Mouse (Mus musculus) ES-E14 (cell line): ENCODE results near the gene Tenm2. TPM values are rescaled to one million over a fixed set of nuclear protein-coding genes. Genes with fewer than 3 reads are reported as not detected.

Experiments
- DNase-seq: peaks from one replicate; pipeline ENCODE4 v3.0.0-alpha.2; 2013; ENCODE audit warnings: low read depth, low spot score
- H3K27ac ChIP-seq: 2 replicates; pipeline ENCODE4 v1.5.1; 2012; ENCODE audit warnings: low read depth, mild to moderate bottlenecking, low read length, moderate library complexity, mixed read lengths; ENCODE audit not compliant: poor library complexity, insufficient read depth, severe bottlenecking
- H3K36me3 ChIP-seq: 2 replicates; pipeline ENCODE4 v1.6.1; 2012; ENCODE audit warnings: mild to moderate bottlenecking, low read length, moderate library complexity, mixed read lengths; ENCODE audit not compliant: control insufficient read depth, poor library complexity, insufficient read depth, severe bottlenecking
- H3K4me1 ChIP-seq, 2 experiments: fragments of 150-350 bp in 1 of 2; sonication (generic) in 1 of 2; 2 replicates each; pipeline ENCODE4 v1.6.1; 2012; ENCODE audit warnings: low read length in 2 of 2, mild to moderate bottlenecking in 1 of 2, mixed read lengths in 1 of 2; ENCODE audit not compliant: control insufficient read depth in 2 of 2, insufficient read depth in 2 of 2, poor library complexity in 1 of 2
- H3K4me3 ChIP-seq, 2 experiments: fragments of 150-350 bp in 1 of 2; sonication (generic) in 1 of 2; 2 replicates each; pipeline ENCODE4 v1.5.1; 2012; ENCODE audit warnings: low read length in 2 of 2, low read depth in 1 of 2, mild to moderate bottlenecking in 1 of 2, mixed read lengths in 1 of 2; ENCODE audit not compliant: insufficient read depth in 1 of 2, poor library complexity in 1 of 2, severe bottlenecking in 1 of 2
- H3K9ac ChIP-seq: 2 replicates; pipeline ENCODE4 v1.6.1; 2012; ENCODE audit warnings: low read depth, mild to moderate bottlenecking, low read length, mixed read lengths; ENCODE audit not compliant: poor library complexity, insufficient read depth, severe bottlenecking
- H3K9me3 ChIP-seq: fragments of 150-350 bp; sonication (generic); 2 replicates; pipeline ENCODE4 v1.6.1; 2012; ENCODE audit warnings: low read depth, mild to moderate bottlenecking, low read length; ENCODE audit not compliant: control insufficient read depth, insufficient read depth
- CHD2 ChIP-seq: IDR thresholded peaks from 2 replicates; pipeline ENCODE4 v1.6.1; 2014; ENCODE audit warnings: mild to moderate bottlenecking, low read depth, low read length, inconsistent platforms
- HCFC1 ChIP-seq: IDR thresholded peaks from 2 replicates; pipeline ENCODE4 v1.6.1; 2012; ENCODE audit warnings: low read length, inconsistent platforms, borderline replicate concordance; ENCODE audit not compliant: insufficient read depth
- MAFK ChIP-seq: IDR thresholded peaks from 2 replicates; pipeline ENCODE4 v1.6.1; 2014; ENCODE audit warnings: mild to moderate bottlenecking, low read depth, low read length, inconsistent platforms; ENCODE audit not compliant: insufficient read depth
- ZC3H11A ChIP-seq: IDR thresholded peaks from 2 replicates; pipeline ENCODE4 v1.6.1; 2012; ENCODE audit warnings: low read depth, mild to moderate bottlenecking, inconsistent platforms, low read length, borderline replicate concordance
- ZNF384 ChIP-seq: IDR thresholded peaks from 2 replicates; pipeline ENCODE4 v1.6.1; 2012; ENCODE audit warnings: low read depth, low read length, inconsistent platforms
- in situ Hi-C, 2 experiments: fragments of 600-800 bp; cut with MboI; formaldehyde crosslinking; loops; one replicate each; pipeline ENCODE4 v1.15.1; 2025; ENCODE audit warnings: low sequenced_read_pairs in 2 of 2, inconsistent platforms in 1 of 2; ENCODE audit not compliant: unreplicated experiment in 2 of 2
- total RNA-seq: library from RNA; depleted of rRNA; stranded (reverse); fragments of 300-350 nt; gene quantifications from 2 replicates; pipeline ENCODE4 v1.2.3, GENCODE M21; 2012

Gene Tenm2
- total RNA-seq, 1 experiment = 0.04 TPM

- no peak for TF ChIP-seq MAFK
- no peak for TF ChIP-seq ZC3H11A
- no peak for TF ChIP-seq CHD2
- DNase-seq = no peak
Observed at GRCm38 (mm10) chr11:35973135-35973534, 1262.6 kb downstream of the Tenm2 start.

DNA sequence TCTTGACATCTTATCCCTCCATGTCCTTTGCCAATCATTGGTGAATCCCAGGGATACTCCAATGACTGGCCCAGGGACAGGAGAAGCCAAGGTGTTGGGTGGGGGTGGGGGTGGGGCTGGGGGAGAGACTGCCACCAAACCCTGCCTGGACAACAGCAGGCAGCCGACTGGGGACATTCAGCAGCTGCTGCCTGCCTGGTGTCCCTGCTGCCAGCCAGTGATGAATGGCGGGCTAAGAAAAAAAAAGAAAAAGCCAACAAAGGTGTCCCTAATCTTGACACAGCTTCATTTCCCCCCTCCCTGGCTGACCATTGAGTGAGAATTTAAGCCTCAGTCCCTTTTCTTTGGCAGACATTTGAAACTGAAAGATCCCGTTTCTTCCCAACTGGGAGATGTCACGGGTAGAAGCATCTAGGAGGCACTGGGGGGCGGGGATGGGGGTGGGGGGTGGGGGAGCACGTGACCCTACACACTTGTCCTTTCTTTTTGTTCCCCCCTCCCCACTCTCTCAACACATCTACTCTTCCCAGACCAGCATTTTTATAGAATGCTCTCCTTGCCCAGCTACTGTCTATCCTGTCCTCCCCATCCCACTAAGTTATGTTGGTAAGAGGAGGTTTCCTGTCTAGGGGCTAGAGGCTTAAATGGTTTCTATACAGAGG, 1263.4 kb downstream of the Tenm2 start:
- peaks cover 5% of the 10 kb centered on the region; the same call in 1 of the 2 replicates for H3K36me3 ChIP-seq
- H3K9me3 ChIP-seq = no peaks in the 10 kb centered on the region
- H3K27ac ChIP-seq = no peak overlapping the region
- H3K9ac ChIP-seq = no peak overlapping the region
- H3K4me1 ChIP-seq = peaks cover 0 to 25% of the 10 kb centered on the region in 2 experiments; a peak in 3 of 4 replicates
- no peak for DNase-seq
- in situ Hi-C loops = no loop called here
- TF ChIP-seq MAFK (no peak), ZNF384 (0 out of 2 replicates have a peak, but pooled peaks have one; percentile 36), CHD2 (no peak), ZC3H11A (no peak), HCFC1 (no peak)
- no peak overlapping the region for H3K4me3 ChIP-seq

More at GRCm38 (mm10) chr11:35973135-35973534, 1262.6 kb downstream of the Tenm2 start:
- no peaks in the 10 kb centered on the region for H3K9me3 ChIP-seq
- in situ Hi-C loops = no loop called here
- peaks cover 0 to 24% of the 10 kb centered on the region in 2 experiments; a peak in 3 of 4 replicates for H3K4me1 ChIP-seq
- no peak overlapping the region; the same call in 1 of the 2 replicates for H3K27ac ChIP-seq
- H3K4me3 ChIP-seq = no peak overlapping the region
- peaks cover 5% of the 10 kb centered on the region; the same call in 1 of the 2 replicates for H3K36me3 ChIP-seq
- H3K9ac ChIP-seq = no peak overlapping the region

DNA sequence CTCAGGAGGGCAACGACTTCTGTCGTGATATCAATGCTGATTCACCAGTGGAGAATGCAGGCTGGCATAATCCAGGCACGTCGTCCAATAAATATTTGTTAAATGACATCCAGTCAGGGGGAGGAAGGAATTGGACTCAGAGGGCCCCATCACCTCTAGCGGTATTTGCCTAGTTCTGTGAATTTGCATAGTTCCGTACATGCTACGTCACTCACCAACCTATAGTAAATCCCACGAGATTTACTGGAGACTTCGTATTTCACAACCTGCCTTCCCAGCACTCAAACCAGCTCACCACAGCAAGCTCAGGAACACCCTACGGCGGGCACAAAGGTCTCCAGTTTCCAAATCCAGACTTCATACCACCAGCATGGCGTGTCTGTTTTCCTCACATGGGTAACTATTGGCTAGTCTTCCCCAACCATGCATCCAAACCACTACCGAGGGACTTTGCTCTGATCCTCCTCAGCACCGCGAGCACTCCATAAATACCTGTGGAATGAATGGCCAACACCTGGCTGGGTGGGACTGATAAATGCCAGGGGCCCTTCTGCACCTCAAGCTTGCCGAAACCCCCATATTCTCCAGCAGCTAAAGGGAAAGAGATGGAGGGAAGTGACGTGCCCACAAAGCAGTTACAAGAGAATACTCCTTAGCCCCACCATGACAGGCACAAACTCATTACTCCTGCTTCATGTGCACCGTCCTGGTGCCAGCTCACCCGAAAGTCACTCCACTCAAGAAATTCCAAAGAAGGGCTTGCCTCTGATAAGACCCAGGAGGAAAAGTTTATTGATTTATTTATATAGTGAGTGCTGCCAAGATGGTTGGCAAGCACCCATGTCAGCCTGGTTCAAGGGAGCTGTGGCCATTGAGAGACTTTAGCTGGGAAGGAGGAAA, 1264.7 kb downstream of the Tenm2 start:
- no peak for DNase-seq
- Histone ChIP-seq H3K9ac (no peak overlapping the region), H3K9me3 (no peaks in the 10 kb centered on the region), H3K4me3 (no peak overlapping the region), H3K27ac (no peak overlapping the region), H3K4me1 (peaks cover 0 to 17% of the 10 kb centered on the region in 2 experiments; a peak in 3 of 4 replicates), H3K36me3 (peaks cover 5% of the 10 kb centered on the region; the same call in 1 of the 2 replicates)
- in situ Hi-C loops = no loop called here
- TF ChIP-seq HCFC1 (no peak), ZC3H11A (no peak), CHD2 (no peak)

DNA sequence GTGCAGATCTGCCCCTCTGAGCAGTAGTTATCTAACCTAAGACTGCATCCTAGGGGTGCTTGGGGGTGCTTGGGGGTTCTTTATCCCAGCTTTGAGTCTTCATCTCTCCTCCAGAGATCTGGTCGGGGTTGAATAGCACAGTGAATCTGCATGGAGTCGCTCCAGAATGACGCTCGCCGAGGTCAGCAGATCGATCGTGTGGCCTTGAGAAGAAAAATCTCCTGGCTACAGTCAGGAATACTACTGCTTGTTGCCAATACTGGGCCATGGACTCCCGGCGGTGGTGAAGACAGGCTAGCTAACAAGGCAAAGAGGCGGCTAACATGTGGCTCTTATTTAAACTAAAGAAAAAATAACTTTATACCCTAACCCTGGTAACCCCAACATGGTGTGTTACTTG, 1267.5 kb downstream of the Tenm2 start:
- H3K4me1 ChIP-seq = peaks cover 0 to 18% of the 10 kb centered on the region in 2 experiments
- no peak overlapping the region for H3K4me3 ChIP-seq
- H3K9ac ChIP-seq = no peak overlapping the region
- TF ChIP-seq ZNF384 (no peak), ZC3H11A (no peak), CHD2 (no peak), HCFC1 (no peak), MAFK (no peak)
- DNase-seq = no peak
- H3K27ac ChIP-seq = no peak overlapping the region
- H3K9me3 ChIP-seq = no peaks in the 10 kb centered on the region
- peaks cover 3% of the 10 kb centered on the region; the same call in 1 of the 2 replicates for H3K36me3 ChIP-seq
- in situ Hi-C loops = no loop called here
